Mouse (Mus musculus) C2C12 (cell line): ENCODE results near the gene Ano10. TPM values are rescaled to one million over a fixed set of nuclear protein-coding genes. Genes with fewer than 3 reads are reported as not detected.
A peak's percentile ranks its signal among the peaks of the same experiment; 100 is the strongest.

Experiments used
- H3K27me3 ChIP-seq: one replicate; pipeline ENCODE4 v1.6.1; 2011; ENCODE audit not compliant: control insufficient read depth, insufficient read depth, insufficient read length
- H3K36me3 ChIP-seq: one replicate; pipeline ENCODE4 v1.6.1; 2011; ENCODE audit not compliant: control insufficient read depth, insufficient read depth
- H3K4me3 ChIP-seq: one replicate; pipeline ENCODE4 v1.5.1; 2011; ENCODE audit warnings: mild to moderate bottlenecking, control low read depth; ENCODE audit not compliant: poor library complexity, insufficient read depth, severe bottlenecking
- H3K79me2 ChIP-seq: one replicate; pipeline ENCODE4 v1.6.1; 2011; ENCODE audit not compliant: control insufficient read depth, insufficient read depth
- H3K79me3 ChIP-seq: one replicate; pipeline ENCODE4 v1.6.1; 2011; ENCODE audit warnings: low read depth, control low read depth
- H3ac ChIP-seq: one replicate; pipeline ENCODE3; 2011; ENCODE audit warnings: low read depth; ENCODE audit not compliant: control insufficient read depth, insufficient read length
- CEBPB ChIP-seq: IDR thresholded peaks from one replicate; pipeline ENCODE4 v1.6.1; 2011; ENCODE audit warnings: low read depth, mild to moderate bottlenecking, control low read depth, moderate library complexity
- CTCF ChIP-seq: IDR thresholded peaks from one replicate; pipeline ENCODE4 v1.5.1; 2011; ENCODE audit not compliant: control insufficient read depth, insufficient read depth, insufficient read length
- FOSL1 ChIP-seq: IDR thresholded peaks from one replicate; pipeline ENCODE4 v1.8.0; 2011; ENCODE audit warnings: mild to moderate bottlenecking, low read length; ENCODE audit not compliant: poor library complexity, insufficient read depth, severe bottlenecking
- MAX ChIP-seq: IDR thresholded peaks from one replicate; pipeline ENCODE4 v1.6.1; 2011; ENCODE audit warnings: mild to moderate bottlenecking, control low read depth
- MYOD1 ChIP-seq: IDR thresholded peaks from one replicate; pipeline ENCODE4 v1.6.1; 2011; ENCODE audit warnings: low read depth; ENCODE audit not compliant: control insufficient read depth, insufficient read length
- MYOG ChIP-seq: IDR thresholded peaks from one replicate; pipeline ENCODE4 v1.6.1; 2011; ENCODE audit not compliant: control insufficient read depth, insufficient read length; ENCODE audit errors: extremely low read depth
- USF1 ChIP-seq: IDR thresholded peaks from one replicate; pipeline ENCODE4 v1.6.1; 2011; ENCODE audit warnings: low read depth, mild to moderate bottlenecking, control low read depth, moderate library complexity
- polyA plus RNA-seq: library from polyadenylated mRNA; unstranded; fragments of >200 nt; fragmentation: generic; extraction: Trizol; gene quantifications from one replicate; pipeline ENCODE4 v1.2.1, GENCODE M21; 2012; ENCODE audit warnings: missing spikeins

Ano10 gene
- polyA plus RNA-seq, 1 experiment, result 36.0 TPM

- H3K4me3 ChIP-seq, result no peak overlapping the region
- H3K36me3 ChIP-seq, result no peaks in the 10 kb centered on the region
- no peak for TF ChIP-seq USF1
- TF ChIP-seq MAX, result no peak
- no peak for TF ChIP-seq CTCF
- TF ChIP-seq MYOD1, result no peak
- TF ChIP-seq FOSL1, result no peak
- no peak for TF ChIP-seq MYOG
- no peak for TF ChIP-seq CEBPB
- no peak overlapping the region for H3ac ChIP-seq
- no peaks in the 10 kb centered on the region for H3K79me2 ChIP-seq
- H3K27me3 ChIP-seq, result no peaks in the 10 kb centered on the region
- H3K79me3 ChIP-seq, result no peaks in the 10 kb centered on the region
These were observed 77.2 kb downstream of the Ano10 start for GRCm38 (mm10) chr9:122216945-122217529.

GRCm38 (mm10) chr9:122215118-122215517, 79.1 kb downstream of the Ano10 start:
- Histone ChIP-seq H3K79me2 (no peaks in the 10 kb centered on the region), H3K36me3 (no peaks in the 10 kb centered on the region), H3ac (no peak overlapping the region), H3K4me3 (no peak overlapping the region), H3K79me3 (no peaks in the 10 kb centered on the region), H3K27me3 (no peaks in the 10 kb centered on the region)
- no peak for TF ChIP-seq USF1
- TF ChIP-seq MYOG, result no peak
- no peak for TF ChIP-seq CEBPB
- TF ChIP-seq MYOD1, result no peak
- TF ChIP-seq FOSL1, result no peak
- TF ChIP-seq MAX, result no peak
- TF ChIP-seq CTCF, result no peak

GRCm38 (mm10) chr9:122208311-122208710, 85.9 kb downstream of the Ano10 start:
- H3K79me3 ChIP-seq, result no peaks in the 10 kb centered on the region
- no peaks in the 10 kb centered on the region for H3K27me3 ChIP-seq
- no peak overlapping the region for H3ac ChIP-seq
- H3K79me2 ChIP-seq, result no peaks in the 10 kb centered on the region
- H3K4me3 ChIP-seq, result no peak overlapping the region
- TF ChIP-seq MYOD1 (no peak), CTCF (no peak)
- H3K36me3 ChIP-seq, result no peaks in the 10 kb centered on the region

- Histone ChIP-seq H3ac (no peak overlapping the region), H3K4me3 (no peak overlapping the region), H3K79me3 (no peaks in the 10 kb centered on the region), H3K27me3 (no peaks in the 10 kb centered on the region), H3K79me2 (no peaks in the 10 kb centered on the region), H3K36me3 (no peaks in the 10 kb centered on the region)
- no peak for TF ChIP-seq MYOD1
- TF ChIP-seq FOSL1, result no peak
- TF ChIP-seq USF1, result no peak
- TF ChIP-seq MAX, result no peak
- TF ChIP-seq MYOG, result no peak
- TF ChIP-seq CTCF, result no peak
These were observed 88.6 kb downstream of the Ano10 start for GRCm38 (mm10) chr9:122205543-122206200.

- Histone ChIP-seq H3ac (no peak overlapping the region), H3K36me3 (no peaks in the 10 kb centered on the region), H3K79me2 (no peaks in the 10 kb centered on the region), H3K27me3 (no peaks in the 10 kb centered on the region), H3K79me3 (no peaks in the 10 kb centered on the region), H3K4me3 (no peak overlapping the region)
- TF ChIP-seq USF1 (no peak), FOSL1 (no peak), CEBPB (no peak), CTCF (no peak)
These were observed 89.7 kb downstream of the Ano10 start for GRCm38 (mm10) chr9:122204508-122204907.

GRCm38 (mm10) chr9:122199253-122199652, 95.0 kb downstream of the Ano10 start:
- Histone ChIP-seq H3K79me3 (no peaks in the 10 kb centered on the region), H3K4me3 (no peak overlapping the region), H3K36me3 (no peaks in the 10 kb centered on the region), H3K79me2 (no peaks in the 10 kb centered on the region), H3ac (no peak overlapping the region), H3K27me3 (no peaks in the 10 kb centered on the region)
- TF ChIP-seq CTCF, result peak; percentile 39
- no peak for TF ChIP-seq USF1
